Mouse (Mus musculus) kidney, postnatal 10 days (tissue): ENCODE measurements around the gene St6galnac5.
"Not testable (repeated sequence)": the region's sequence is repeated elsewhere in the genome, so short reads cannot be mapped to it uniquely, and the experiment has no call there.

ENCODE experiments used
- DNase-seq: peaks from one replicate; pipeline ENCODE4 v3.0.0; 2021; ENCODE audit warnings: mixed read lengths

Gene St6galnac5

GRCm38 (mm10) chr3:152861978-152862377 lies 120.1 kb downstream of the St6galnac5 start:
- no peak for DNase-seq

- no peak for DNase-seq
Observed at GRCm38 (mm10) chr3:152861450-152861849, 120.6 kb downstream of the St6galnac5 start.

GRCm38 (mm10) chr3:152856095-152856494 lies 126.0 kb downstream of the St6galnac5 start:
- no peak for DNase-seq

- DNase-seq: no peak
Observed at GRCm38 (mm10) chr3:152855006-152855614, 126.9 kb downstream of the St6galnac5 start.

- no peak for DNase-seq
Observed at GRCm38 (mm10) chr3:152843925-152844324, 138.1 kb downstream of the St6galnac5 start.

- DNase-seq: no peak
Observed at GRCm38 (mm10) chr3:152842648-152843047, 139.4 kb downstream of the St6galnac5 start.

GRCm38 (mm10) chr3:152841264-152841663 lies 140.8 kb downstream of the St6galnac5 start:
- no peak for DNase-seq

- no peak for DNase-seq
Observed at GRCm38 (mm10) chr3:152837938-152838337, 144.1 kb downstream of the St6galnac5 start.

- no peak for DNase-seq
Observed at GRCm38 (mm10) chr3:152837407-152837806, 144.6 kb downstream of the St6galnac5 start.

- no peak for DNase-seq
Observed at GRCm38 (mm10) chr3:152832436-152832835, 149.6 kb downstream of the St6galnac5 start.

GRCm38 (mm10) chr3:152831974-152832373 lies 150.1 kb downstream of the St6galnac5 start:
- DNase-seq: no peak

GRCm38 (mm10) chr3:152831377-152831776 lies 150.7 kb downstream of the St6galnac5 start:
- DNase-seq: peak; percentile 77

- DNase-seq: peak; percentile 91
Observed at GRCm38 (mm10) chr3:152821202-152821601, 160.8 kb downstream of the St6galnac5 start.

- no peak for DNase-seq
Observed at GRCm38 (mm10) chr3:152820406-152820805, 161.6 kb downstream of the St6galnac5 start.

- no peak for DNase-seq
Observed at GRCm38 (mm10) chr3:152815110-152815509, 166.9 kb downstream of the St6galnac5 start.

- DNase-seq: no peak
Observed at GRCm38 (mm10) chr3:152813905-152814304, 168.1 kb downstream of the St6galnac5 start.

- DNase-seq: peak; percentile 65
Observed at GRCm38 (mm10) chr3:152799738-152800431, 182.2 kb downstream of the St6galnac5 start.

- peak; percentile 27 for DNase-seq
Observed at GRCm38 (mm10) chr3:152797354-152797753, 184.7 kb downstream of the St6galnac5 start.

- DNase-seq: no peak
Observed at GRCm38 (mm10) chr3:152796216-152796615, 185.8 kb downstream of the St6galnac5 start.

- DNase-seq: no peak
Observed at GRCm38 (mm10) chr3:152793006-152793405, 189.0 kb downstream of the St6galnac5 start.

GRCm38 (mm10) chr3:152792601-152793000 lies 189.4 kb downstream of the St6galnac5 start:
- no peak for DNase-seq

- DNase-seq: not testable (repeated sequence)
Observed at GRCm38 (mm10) chr3:152788301-152788953, 193.6 kb downstream of the St6galnac5 start.

GRCm38 (mm10) chr3:152784353-152784752 lies 197.7 kb downstream of the St6galnac5 start:
- DNase-seq: not testable (repeated sequence)

GRCm38 (mm10) chr3:152783792-152784191 lies 198.3 kb downstream of the St6galnac5 start:
- peak; percentile 87 for DNase-seq
